Mouse (Mus musculus) heart, embryonic 14.5 days (tissue): ENCODE results near the gene Txlnb. TPM values are rescaled to one million over a fixed set of nuclear protein-coding genes. Genes with fewer than 3 reads are reported as not detected.

Experiments
- ATAC-seq: fragments of 200-750 bp; cut with Nextera tagmentation; 2 replicates; pipeline ENCODE4 v1.8.0; 2017; ENCODE audit warnings: low read depth, moderate TSS enrichment; ENCODE audit not compliant: insufficient number of reproducible peaks, insufficient read depth, low FRiP score
- H3K27ac ChIP-seq, 2 experiments: fragments of 200-500 bp in 1 of 2; fragments of 300-500 bp in 1 of 2; sonication (generic) in 1 of 2; replicated peaks in 1 of 2; 2 replicates each; pipeline ENCODE4 v1.5.1; 2012 to 2014; ENCODE audit warnings: low read depth in 2 of 2, low read length in 2 of 2, control low read depth in 1 of 2, mild to moderate bottlenecking in 1 of 2, mixed read lengths in 1 of 2; ENCODE audit not compliant: control insufficient read depth in 1 of 2, insufficient read depth in 1 of 2
- H3K27me3 ChIP-seq: fragments of 300-500 bp; sonication (generic); 2 replicates; pipeline ENCODE4 v1.6.1; 2014; ENCODE audit warnings: mild to moderate bottlenecking, low read length, control low read depth; ENCODE audit not compliant: control insufficient read depth, insufficient read depth
- H3K36me3 ChIP-seq: fragments of 300-500 bp; sonication (generic); 2 replicates; pipeline ENCODE4 v1.6.1; 2014; ENCODE audit warnings: mild to moderate bottlenecking, control low read depth, low read length, mixed read lengths; ENCODE audit not compliant: control insufficient read depth, insufficient read depth
- H3K4me1 ChIP-seq, 2 experiments: fragments of 200-500 bp in 1 of 2; fragments of 300-500 bp in 1 of 2; sonication (generic) in 1 of 2; 2 replicates each; pipeline ENCODE4 v1.6.1; 2012 to 2014; ENCODE audit warnings: low read length in 2 of 2, control low read depth in 1 of 2, mixed read lengths in 1 of 2; ENCODE audit not compliant: control insufficient read depth in 2 of 2, insufficient read depth in 2 of 2
- H3K4me2 ChIP-seq: fragments of 300-500 bp; sonication (generic); 2 replicates; pipeline ENCODE4 v1.6.1; 2014; ENCODE audit warnings: mild to moderate bottlenecking, low read length
- H3K4me3 ChIP-seq, 2 experiments: fragments of 200-500 bp in 1 of 2; fragments of 300-500 bp in 1 of 2; sonication (generic) in 1 of 2; 2 replicates each; pipeline ENCODE4 v1.5.1; 2012 to 2014; ENCODE audit warnings: low read length in 2 of 2, mild to moderate bottlenecking in 2 of 2, control low read depth in 1 of 2, low read depth in 1 of 2, moderate library complexity in 1 of 2; ENCODE audit not compliant: control insufficient read depth in 1 of 2, insufficient read depth in 1 of 2
- H3K9ac ChIP-seq: fragments of 300-500 bp; sonication (generic); 2 replicates; pipeline ENCODE4 v1.6.1; 2014; ENCODE audit warnings: mild to moderate bottlenecking, low read length
- H3K9me3 ChIP-seq: fragments of 300-500 bp; sonication (generic); 2 replicates; pipeline ENCODE4 v1.6.1; 2016; ENCODE audit warnings: low read length, control low read depth; ENCODE audit not compliant: control insufficient read depth
- WGBS: fragments of 180-500 bp; shearing (Covaris S2); extraction: QIAGEN DNeasy Blood & Tissue Kit; methylation state at CpG from one replicate; pipeline ENCODE4 v1.1.7; 2014; 5-methylcytosine and 5-hydroxymethylcytosine counted together
- polyA plus RNA-seq: library from polyadenylated mRNA; unstranded; fragments of >200 nt; fragmentation: Nextera tagmentation; extraction: Ambion mirVana; gene quantifications from 2 replicates; pipeline ENCODE4 v1.2.1, GENCODE M21; 2014

Gene Txlnb
- 45.2 and 46.8 TPM in 2 replicates for polyA plus RNA-seq

DNA sequence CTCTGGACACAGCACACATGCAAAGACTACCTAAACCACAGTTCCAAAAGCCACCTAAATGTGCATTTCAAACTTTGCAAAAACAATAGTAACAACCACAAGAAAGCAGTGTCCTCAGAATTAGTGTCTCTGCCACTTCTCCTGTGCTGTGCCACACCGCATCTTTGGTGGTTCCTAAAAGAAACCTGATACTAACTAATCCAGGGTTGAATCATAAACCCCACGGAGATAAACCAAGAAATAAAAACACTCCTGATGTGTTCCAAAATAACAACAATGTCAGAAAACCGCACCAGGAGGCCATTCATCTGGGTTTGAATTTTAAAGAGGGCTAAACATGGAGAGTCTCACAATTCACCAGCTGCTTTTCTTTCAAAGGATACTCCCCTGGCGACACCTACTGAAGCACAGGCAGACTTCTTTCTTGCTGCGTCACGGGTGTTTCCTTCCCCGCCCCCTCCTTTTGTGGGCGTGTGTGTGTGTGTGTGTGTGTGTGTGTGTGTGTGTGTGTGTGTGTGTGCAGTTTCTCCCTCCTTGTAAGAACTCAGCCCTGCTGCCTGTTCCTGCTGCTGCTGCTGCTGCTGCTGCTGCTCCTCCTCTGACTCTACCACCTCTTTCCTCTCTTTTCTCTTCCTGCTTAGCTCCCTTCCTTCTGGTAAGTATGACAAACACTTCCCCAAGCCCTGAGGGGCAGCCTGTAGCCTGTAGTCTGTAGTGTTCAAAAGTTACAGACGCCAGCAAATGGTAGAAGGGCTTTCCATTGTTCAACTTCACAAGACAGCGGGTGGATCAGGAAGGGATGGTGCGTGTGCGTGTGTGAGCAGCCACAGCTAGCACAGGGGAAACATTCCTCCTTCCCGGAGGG is at the start of gene Txlnb:
TSS of gene Txlnb (plus strand) at position 460 of the 865 bp plus-strand sequence.
- Histone ChIP-seq H3K4me2 (peak within 1 kb of the TSS; percentile 58), H3K36me3 (peaks cover 11% of the 10 kb centered on the region), H3K27ac (peak within 1 kb of the TSS; percentile 94 to 99), H3K9me3 (no peaks in the 10 kb centered on the region), H3K4me3 (peak within 1 kb of the TSS; percentile 46 to 55), H3K4me1 (peaks cover 17 to 41% of the 10 kb centered on the region in 2 experiments), H3K27me3 (no peaks in the 10 kb centered on the region), H3K9ac (peak within 1 kb of the TSS; percentile 87)
- ATAC-seq = peak; percentile 57
- WGBS = 7% methylated on average over 13 of the region's 13 CpGs

DNA sequence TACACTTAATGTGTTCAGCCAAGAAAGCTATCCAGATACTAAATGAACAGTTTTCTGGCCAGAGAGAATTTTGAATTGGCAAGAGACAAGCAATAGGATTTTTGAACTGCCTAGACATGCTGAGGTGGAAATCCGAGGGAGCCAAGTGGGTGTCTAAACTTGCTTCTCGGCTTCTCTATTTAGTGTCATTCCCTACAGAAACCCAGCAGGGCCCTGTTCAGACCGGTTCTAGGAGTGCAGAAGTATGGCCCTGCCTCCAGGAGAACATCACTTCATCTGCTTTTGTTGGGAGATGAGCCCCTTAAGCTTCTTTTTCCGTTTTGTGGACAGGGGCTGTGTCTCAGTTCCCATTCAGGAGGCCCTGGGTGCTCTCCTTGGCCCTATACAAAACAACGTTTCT is 43.5 kb upstream of the Txlnb start:
- H3K9me3 ChIP-seq = peaks cover 7% of the 10 kb centered on the region
- no peaks in the 10 kb centered on the region for H3K4me1 ChIP-seq
- no peak overlapping the region for H3K27ac ChIP-seq
- WGBS = 81% methylated on average over 5 of the region's 5 CpGs
- H3K4me3 ChIP-seq = no peak overlapping the region
- H3K9ac ChIP-seq = no peak overlapping the region
- no peaks in the 10 kb centered on the region for H3K27me3 ChIP-seq
- no peak overlapping the region for H3K4me2 ChIP-seq
- ATAC-seq = no peak
- H3K36me3 ChIP-seq = no peaks in the 10 kb centered on the region

DNA sequence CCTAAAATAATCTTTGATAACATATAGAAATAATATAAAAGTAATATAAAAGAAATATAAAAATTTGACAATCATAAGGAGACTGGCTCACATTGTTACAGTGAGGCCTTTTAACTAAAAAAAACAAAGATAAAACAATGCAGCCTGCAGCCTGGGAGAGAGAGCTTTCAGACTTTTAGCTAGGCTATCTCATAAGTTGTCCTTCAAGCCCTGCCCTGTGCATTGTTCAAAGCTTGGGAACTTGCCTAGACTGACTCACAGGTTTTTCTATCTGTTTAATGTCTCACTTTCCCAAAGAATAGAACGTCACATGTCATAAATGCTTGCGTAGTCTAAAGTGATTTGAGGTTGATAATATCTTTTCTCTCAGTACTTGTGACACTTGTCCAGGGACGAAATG is 36.3 kb upstream of the Txlnb start:
- 36% methylated on average over 3 of the region's 3 CpGs for WGBS
- H3K9me3 ChIP-seq = peaks cover 7% of the 10 kb centered on the region
- H3K27me3 ChIP-seq = no peaks in the 10 kb centered on the region
- H3K4me1 ChIP-seq = peaks cover 0 to 3% of the 10 kb centered on the region in 2 experiments; a peak in 2 of 4 replicates
- no peak for ATAC-seq
- peak overlapping the region in 1 of 2 experiments; percentile 44; a peak in 2 of 4 replicates for H3K27ac ChIP-seq
- H3K9ac ChIP-seq = no peak overlapping the region
- no peak overlapping the region for H3K4me3 ChIP-seq
- H3K4me2 ChIP-seq = no peak overlapping the region
- H3K36me3 ChIP-seq = no peaks in the 10 kb centered on the region

DNA sequence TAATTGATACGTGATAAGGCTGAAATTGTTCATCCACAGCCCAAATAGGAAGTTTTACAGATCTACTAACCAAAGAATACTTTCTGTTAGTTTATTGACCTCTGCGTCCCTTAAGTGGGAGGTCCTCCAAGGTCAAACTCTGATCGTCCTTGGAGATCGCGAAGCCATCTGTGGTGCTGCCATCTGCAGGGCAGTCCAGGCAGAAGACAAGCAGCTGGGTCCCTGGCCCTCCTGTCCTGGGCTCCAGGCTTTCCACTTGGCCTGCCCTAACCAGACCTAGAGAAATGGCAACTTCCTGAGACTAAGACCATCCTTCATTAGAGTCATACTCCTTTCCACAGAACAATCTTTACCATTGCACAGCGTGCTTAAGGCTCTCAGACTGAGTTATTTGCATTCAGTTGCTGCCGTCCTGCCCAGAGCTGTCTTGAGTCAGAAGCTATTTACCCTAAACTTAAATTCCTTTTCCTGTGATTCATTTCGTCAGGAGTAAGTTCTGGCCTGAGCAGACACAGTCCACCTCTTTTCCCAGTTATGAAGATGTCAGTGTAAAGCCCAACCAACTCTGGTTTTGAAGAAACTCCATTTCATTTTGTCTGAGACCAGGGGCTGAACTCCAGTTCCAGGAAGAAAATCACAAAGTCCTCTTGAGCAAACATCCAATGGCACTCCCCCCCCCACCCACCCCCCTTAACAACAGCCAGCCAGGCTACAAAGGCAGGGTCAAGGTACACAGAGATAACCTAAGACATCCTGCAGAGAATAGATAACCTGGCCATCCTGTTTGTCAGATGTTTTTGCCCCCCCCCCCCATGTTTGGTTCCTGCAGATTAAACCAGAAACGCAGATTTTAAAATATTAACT is 35.0 kb upstream of the Txlnb start:
- no peak; the same call in 1 of the 2 replicates for ATAC-seq
- H3K9me3 ChIP-seq = peaks cover 2% of the 10 kb centered on the region; the same call in 1 of the 2 replicates
- H3K27me3 ChIP-seq = no peaks in the 10 kb centered on the region
- peak overlapping the region; percentile 1 to 70; a peak in 2 of 4 replicates for H3K27ac ChIP-seq
- H3K4me3 ChIP-seq = no peak overlapping the region
- H3K9ac ChIP-seq = no peak overlapping the region
- WGBS = 61% methylated on average over 9 of the region's 9 CpGs
- no peak overlapping the region for H3K4me2 ChIP-seq
- H3K4me1 ChIP-seq = peaks cover 0 to 3% of the 10 kb centered on the region in 2 experiments; a peak in 2 of 4 replicates
- no peaks in the 10 kb centered on the region for H3K36me3 ChIP-seq

DNA sequence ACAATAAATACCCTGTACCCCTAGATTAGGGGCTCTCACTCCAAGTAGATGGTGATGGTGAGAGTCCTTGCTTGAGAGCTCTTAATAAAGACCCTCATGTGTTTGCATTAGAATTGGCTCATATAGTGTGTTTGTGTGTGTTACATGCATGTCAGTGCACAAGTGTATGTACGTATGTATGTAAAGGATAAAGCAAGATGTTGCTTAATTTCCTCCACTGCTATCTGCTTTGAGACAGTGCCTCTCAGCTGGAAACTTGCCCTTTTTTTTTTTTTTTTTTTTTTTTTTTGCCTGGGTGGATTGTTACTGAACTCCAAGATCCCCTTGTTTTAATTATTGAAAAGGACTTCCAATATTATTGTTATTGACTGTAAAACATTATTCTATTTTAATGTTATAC is 34.4 kb upstream of the Txlnb start:
- Histone ChIP-seq H3K36me3 (no peaks in the 10 kb centered on the region), H3K4me1 (peaks cover 0 to 3% of the 10 kb centered on the region in 2 experiments; a peak in 2 of 4 replicates), H3K4me3 (no peak overlapping the region), H3K27me3 (no peaks in the 10 kb centered on the region), H3K27ac (no peak overlapping the region), H3K9me3 (no peaks in the 10 kb centered on the region), H3K9ac (no peak overlapping the region), H3K4me2 (no peak overlapping the region)
- 65% methylated on average over 1 of the region's 1 CpGs for WGBS
- ATAC-seq = no peak

DNA sequence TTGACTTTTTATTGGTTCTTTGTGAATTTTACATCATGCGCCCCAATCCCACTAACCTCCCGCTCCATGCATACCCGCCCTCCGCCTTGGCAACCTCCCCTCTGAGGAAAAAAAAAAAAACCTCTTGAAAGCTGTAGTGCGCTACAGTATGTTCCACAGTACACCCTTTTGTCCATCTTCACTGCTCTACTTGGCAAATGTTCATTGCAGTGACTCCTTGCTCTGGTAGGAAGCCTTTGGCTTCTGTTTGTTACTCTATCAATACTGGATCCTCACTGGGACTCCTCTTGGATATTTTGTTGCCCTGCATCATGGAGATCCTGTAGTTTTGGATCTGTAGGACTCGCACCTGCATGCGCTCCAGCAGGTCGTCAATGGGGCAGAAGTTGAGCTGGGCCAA is 33.1 kb upstream of the Txlnb start:
- no peak overlapping the region for H3K4me3 ChIP-seq
- no peaks in the 10 kb centered on the region for H3K27me3 ChIP-seq
- H3K36me3 ChIP-seq = no peaks in the 10 kb centered on the region
- no peak overlapping the region for H3K9ac ChIP-seq
- H3K4me2 ChIP-seq = no peak overlapping the region
- peaks cover 0 to 3% of the 10 kb centered on the region in 2 experiments; a peak in 2 of 4 replicates for H3K4me1 ChIP-seq
- no peaks in the 10 kb centered on the region for H3K9me3 ChIP-seq
- no peak for ATAC-seq
- 96% methylated on average over 8 of the region's 8 CpGs for WGBS
- H3K27ac ChIP-seq = no peak overlapping the region

DNA sequence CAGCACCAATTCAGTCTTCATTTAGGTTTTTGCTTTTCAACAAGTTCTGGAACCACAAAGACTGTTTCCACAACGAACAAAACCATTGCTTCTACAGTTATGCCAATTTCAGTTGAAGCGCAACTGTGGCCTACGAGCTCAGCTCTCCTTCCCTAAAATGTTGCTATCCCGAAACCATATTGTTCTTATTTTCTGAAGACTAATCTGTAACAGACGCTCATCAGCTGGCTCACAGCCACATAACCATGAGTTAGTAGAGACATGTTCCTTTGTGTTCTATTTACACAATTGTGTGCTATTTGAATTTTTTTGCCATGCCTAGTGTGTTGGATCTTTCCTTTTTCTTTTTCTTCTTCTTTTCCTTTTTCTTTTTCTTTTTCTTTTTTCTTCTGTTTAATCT is 26.2 kb upstream of the Txlnb start:
- WGBS = 74% methylated on average over 5 of the region's 5 CpGs
- H3K27me3 ChIP-seq = no peaks in the 10 kb centered on the region

More for the DNA sequence above, 26.2 kb upstream of the Txlnb start:
- H3K9ac ChIP-seq = no peak overlapping the region
- no peaks in the 10 kb centered on the region for H3K9me3 ChIP-seq
- H3K27ac ChIP-seq = 0 out of 4 replicates have a peak overlapping the region, but pooled peaks of 1 of the 2 experiments have one; percentile 0
- peaks cover 2 to 12% of the 10 kb centered on the region in 2 experiments; a peak in 3 of 4 replicates for H3K4me1 ChIP-seq
- no peak for ATAC-seq
- no peak overlapping the region for H3K4me2 ChIP-seq
- H3K36me3 ChIP-seq = no peaks in the 10 kb centered on the region
- no peak overlapping the region for H3K4me3 ChIP-seq
